Mouse (Mus musculus): ENCODE measurements around the gene Casz1. TPM values are rescaled to one million over a fixed set of nuclear protein-coding genes. Genes with fewer than 3 reads are reported as not detected.

Gene Casz1
- polyA plus RNA-seq, 1 experiment = 0.54 TPM

GRCm38 (mm10) chr4:148797475-148798324 lies 6.5 kb upstream of the Casz1 start:
- Histone ChIP-seq H3K27me3 (replicated peaks) (peaks cover 86% of the 10 kb centered on the region), H3K9me3 (no peaks in the 10 kb centered on the region)

GRCm38 (mm10) chr4:148803031-148803430 lies 1.2 kb upstream of the Casz1 start:
- TF ChIP-seq FLI1 (IDR thresholded peaks at IDR 0.05; ENCODE audit: low read length) (no peak), GATA1 (IDR thresholded peaks at IDR 0.05; ENCODE audit: borderline replicate concordance, low read length) (no peak)
- Histone ChIP-seq H3K4me3 (replicated peaks) (no peak overlapping the region), H3K36me3 (replicated peaks; ENCODE audit: low read length) (no peaks in the 10 kb centered on the region), H3K27me3 (replicated peaks) (peaks cover 90% of the 10 kb centered on the region), H3K9me3 (no peaks in the 10 kb centered on the region), H3K4me1 (peaks cover 26% of the 10 kb centered on the region)

More at GRCm38 (mm10) chr4:148797475-148798324, 6.5 kb upstream of the Casz1 start:
- no peak for TF ChIP-seq FLI1 (IDR thresholded peaks at IDR 0.05; ENCODE audit: low read length)
- TF ChIP-seq GATA1 (IDR thresholded peaks at IDR 0.05; ENCODE audit: borderline replicate concordance, low read length) = no peak
- H3K4me3 ChIP-seq (replicated peaks) = no peak overlapping the region
- peaks cover 3% of the 10 kb centered on the region; the same call in 1 of the 2 replicates for H3K4me1 ChIP-seq
- H3K36me3 ChIP-seq (replicated peaks; ENCODE audit: low read length) = no peaks in the 10 kb centered on the region

GRCm38 (mm10) chr4:148803636-148804035 lies 593 bp upstream of the Casz1 start:
- H3K9me3 ChIP-seq = no peaks in the 10 kb centered on the region
- H3K36me3 ChIP-seq (replicated peaks; ENCODE audit: low read length) = no peaks in the 10 kb centered on the region
- no peak overlapping the region for H3K4me3 ChIP-seq (replicated peaks)
- peaks cover 88% of the 10 kb centered on the region for H3K27me3 ChIP-seq (replicated peaks)
- peaks cover 26% of the 10 kb centered on the region for H3K4me1 ChIP-seq
- TF ChIP-seq FLI1 (IDR thresholded peaks at IDR 0.05; ENCODE audit: low read length) (no peak), GATA1 (IDR thresholded peaks at IDR 0.05; ENCODE audit: borderline replicate concordance, low read length) (no peak)

GRCm38 (mm10) chr4:148804780-148805160 lies 541 bp downstream of the Casz1 start:
- Histone ChIP-seq H3K36me3 (replicated peaks; ENCODE audit: low read length) (no peaks in the 10 kb centered on the region), H3K4me3 (replicated peaks) (no peak overlapping the region), H3K9me3 (no peaks in the 10 kb centered on the region), H3K4me1 (peaks cover 26% of the 10 kb centered on the region), H3K27me3 (replicated peaks) (peaks cover 88% of the 10 kb centered on the region)
- no peak for TF ChIP-seq GATA1 (IDR thresholded peaks at IDR 0.05; ENCODE audit: borderline replicate concordance, low read length)
- no peak for TF ChIP-seq FLI1 (IDR thresholded peaks at IDR 0.05; ENCODE audit: low read length)

- Histone ChIP-seq H3K27me3 (replicated peaks) (peaks cover 90% of the 10 kb centered on the region), H3K36me3 (replicated peaks; ENCODE audit: low read length) (no peaks in the 10 kb centered on the region), H3K4me1 (peaks cover 26% of the 10 kb centered on the region), H3K9me3 (no peaks in the 10 kb centered on the region), H3K4me3 (replicated peaks) (peak overlapping the region; percentile 69)
- TF ChIP-seq FLI1 (IDR thresholded peaks at IDR 0.05; ENCODE audit: low read length) (no peak), GATA1 (IDR thresholded peaks at IDR 0.05; ENCODE audit: borderline replicate concordance, low read length) (no peak)
Measured at GRCm38 (mm10) chr4:148805161-148805810, 1.1 kb downstream of the Casz1 start.

GRCm38 (mm10) chr4:148805811-148806747 lies 1.9 kb downstream of the Casz1 start:
- H3K36me3 ChIP-seq (replicated peaks; ENCODE audit: low read length) = no peaks in the 10 kb centered on the region
- H3K4me3 ChIP-seq (replicated peaks) = peak overlapping the region; percentile 69
- no peaks in the 10 kb centered on the region for H3K9me3 ChIP-seq
- peaks cover 26% of the 10 kb centered on the region for H3K4me1 ChIP-seq
- H3K27me3 ChIP-seq (replicated peaks) = peaks cover 90% of the 10 kb centered on the region
- no peak for TF ChIP-seq GATA1 (IDR thresholded peaks at IDR 0.05; ENCODE audit: borderline replicate concordance, low read length)
- TF ChIP-seq FLI1 (IDR thresholded peaks at IDR 0.05; ENCODE audit: low read length) = no peak

GRCm38 (mm10) chr4:148806836-148807235 lies 2.6 kb downstream of the Casz1 start:
- Histone ChIP-seq H3K36me3 (replicated peaks; ENCODE audit: low read length) (no peaks in the 10 kb centered on the region), H3K4me1 (peaks cover 26% of the 10 kb centered on the region), H3K9me3 (no peaks in the 10 kb centered on the region), H3K4me3 (replicated peaks) (no peak overlapping the region), H3K27me3 (replicated peaks) (peaks cover 90% of the 10 kb centered on the region)
- TF ChIP-seq FLI1 (IDR thresholded peaks at IDR 0.05; ENCODE audit: low read length) (no peak), GATA1 (IDR thresholded peaks at IDR 0.05; ENCODE audit: borderline replicate concordance, low read length) (no peak)

- no peaks in the 10 kb centered on the region for H3K9me3 ChIP-seq
- TF ChIP-seq FLI1 (IDR thresholded peaks at IDR 0.05; ENCODE audit: low read length) (no peak), GATA1 (IDR thresholded peaks at IDR 0.05; ENCODE audit: borderline replicate concordance, low read length) (no peak)
- H3K36me3 ChIP-seq (replicated peaks; ENCODE audit: low read length) = no peaks in the 10 kb centered on the region
- peaks cover 90% of the 10 kb centered on the region for H3K27me3 ChIP-seq (replicated peaks)
- H3K4me3 ChIP-seq (replicated peaks) = no peak overlapping the region
- H3K4me1 ChIP-seq = peaks cover 26% of the 10 kb centered on the region
Measured at GRCm38 (mm10) chr4:148807397-148807796, 3.2 kb downstream of the Casz1 start.

GRCm38 (mm10) chr4:148808839-148809238 lies 4.6 kb downstream of the Casz1 start:
- no peaks in the 10 kb centered on the region for H3K9me3 ChIP-seq
- TF ChIP-seq GATA1 (IDR thresholded peaks at IDR 0.05; ENCODE audit: borderline replicate concordance, low read length) (no peak), FLI1 (IDR thresholded peaks at IDR 0.05; ENCODE audit: low read length) (no peak)
- no peaks in the 10 kb centered on the region for H3K36me3 ChIP-seq (replicated peaks; ENCODE audit: low read length)
- H3K27me3 ChIP-seq (replicated peaks) = peaks cover 89% of the 10 kb centered on the region
- peaks cover 21% of the 10 kb centered on the region for H3K4me1 ChIP-seq
- H3K4me3 ChIP-seq (replicated peaks) = no peak overlapping the region
